Mouse (Mus musculus): ENCODE measurements around the gene Fbxl12.
"Not testable (repeated sequence)": the region's sequence is repeated elsewhere in the genome, so short reads cannot be mapped to it uniquely, and the experiment has no call there.

The Fbxl12 gene

DNA sequence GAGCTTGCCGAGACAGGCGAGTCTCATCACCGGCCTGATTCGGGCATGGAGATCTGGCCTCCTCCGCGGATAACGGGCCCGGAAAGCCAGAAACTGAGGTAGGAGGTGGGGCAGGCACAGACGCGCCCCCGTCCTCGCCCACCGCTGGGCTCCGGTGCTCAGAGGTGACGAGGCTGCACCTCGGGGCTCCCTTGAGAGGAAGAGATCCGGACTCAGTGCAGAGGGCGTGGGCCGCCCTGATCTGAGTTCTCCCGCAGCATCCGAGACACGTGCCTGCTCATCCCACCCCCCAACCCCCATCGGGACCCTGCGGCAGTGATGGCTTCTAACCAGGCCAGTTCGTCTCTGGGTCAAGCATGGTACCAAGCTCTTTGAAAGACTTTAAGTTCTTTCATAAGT is 7.7 kb upstream of the Fbxl12 start:
- in situ Hi-C loops (cut with MboI): no loop called here

DNA sequence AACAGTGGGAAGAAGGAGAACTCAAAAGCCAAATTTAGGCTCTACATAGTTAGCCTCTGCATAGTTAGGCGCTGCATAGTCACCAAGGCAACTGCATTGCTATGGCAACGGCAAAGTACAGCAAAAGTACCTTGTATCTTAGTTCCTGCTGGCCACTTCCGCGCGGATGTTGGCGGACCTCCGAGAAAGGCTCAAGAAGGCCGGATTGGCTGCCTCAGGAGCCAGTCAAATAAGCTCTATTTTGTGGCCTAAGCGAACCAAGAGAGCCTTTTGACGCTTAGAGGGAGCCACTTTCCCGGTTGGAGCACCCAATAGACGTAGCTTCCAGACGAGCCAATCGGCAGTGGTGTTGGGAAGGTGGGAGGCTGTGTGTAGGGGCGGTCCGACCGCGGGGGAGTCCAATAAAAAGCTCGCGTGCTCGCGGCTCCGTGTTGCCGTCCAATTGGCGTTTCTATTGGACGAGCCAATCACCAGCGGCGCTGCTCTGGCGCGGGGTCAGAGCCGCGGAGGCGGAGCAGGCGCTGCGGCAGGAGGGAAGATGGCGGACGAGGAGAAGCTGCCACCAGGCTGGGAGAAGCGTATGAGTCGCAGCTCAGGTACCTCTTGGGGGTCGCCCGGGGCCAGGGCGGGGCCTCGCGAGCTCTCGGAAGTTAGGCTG is 7.2 kb upstream of the Fbxl12 start, which contains the start of gene Pin1:
Gene Pin1 (plus strand): TSS at position 494 of the 658 bp plus-strand sequence.
- in situ Hi-C loops (cut with MboI): no loop called here

DNA sequence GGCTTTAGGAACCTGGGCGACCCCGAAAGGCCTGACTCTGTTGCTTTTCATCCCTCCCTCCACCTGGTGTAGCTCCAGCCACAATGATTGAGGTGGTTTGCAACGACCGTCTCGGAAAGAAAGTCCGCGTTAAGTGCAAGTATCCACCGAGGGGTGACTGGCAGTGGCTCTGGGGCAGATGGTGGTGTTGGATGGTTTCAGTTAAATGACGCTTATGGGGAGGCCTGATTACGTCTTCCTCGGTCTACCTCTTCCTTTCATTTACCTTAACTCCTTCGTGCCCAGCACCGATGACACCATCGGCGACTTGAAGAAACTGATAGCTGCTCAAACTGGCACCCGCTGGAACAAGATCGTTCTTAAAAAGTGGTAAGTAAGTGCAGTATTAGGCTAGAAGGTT is 554 bp upstream of the Fbxl12 start:
- in situ Hi-C loops (cut with MboI): loop anchor here (10.0 kb wide), 1 partner anchor 180 kb away; the partner anchor contains the start of gene Zfp26

DNA sequence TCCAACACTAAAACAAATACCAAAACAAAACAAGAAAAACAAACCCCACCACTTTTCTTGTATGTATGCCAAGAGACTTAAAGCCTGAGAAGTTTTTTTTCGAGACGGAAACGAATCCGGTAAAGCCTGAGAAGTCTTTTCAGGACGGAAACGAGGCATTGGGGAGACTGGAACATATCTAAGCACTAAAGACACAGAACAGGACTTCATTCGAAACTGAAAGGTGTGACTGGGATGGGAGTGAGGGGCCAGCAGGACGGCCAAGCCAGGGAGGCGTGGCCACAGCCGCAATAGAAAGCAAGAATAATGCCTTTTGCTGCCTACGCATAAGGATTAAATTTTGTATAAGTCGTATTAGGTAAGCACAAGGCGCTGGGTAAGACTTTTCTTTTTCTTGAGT is 786 bp downstream of the Fbxl12 start:
- in situ Hi-C loops (cut with MboI): loop anchor here (10.0 kb wide), 1 partner anchor 179 kb away; the partner anchor contains the start of gene Zfp26

DNA sequence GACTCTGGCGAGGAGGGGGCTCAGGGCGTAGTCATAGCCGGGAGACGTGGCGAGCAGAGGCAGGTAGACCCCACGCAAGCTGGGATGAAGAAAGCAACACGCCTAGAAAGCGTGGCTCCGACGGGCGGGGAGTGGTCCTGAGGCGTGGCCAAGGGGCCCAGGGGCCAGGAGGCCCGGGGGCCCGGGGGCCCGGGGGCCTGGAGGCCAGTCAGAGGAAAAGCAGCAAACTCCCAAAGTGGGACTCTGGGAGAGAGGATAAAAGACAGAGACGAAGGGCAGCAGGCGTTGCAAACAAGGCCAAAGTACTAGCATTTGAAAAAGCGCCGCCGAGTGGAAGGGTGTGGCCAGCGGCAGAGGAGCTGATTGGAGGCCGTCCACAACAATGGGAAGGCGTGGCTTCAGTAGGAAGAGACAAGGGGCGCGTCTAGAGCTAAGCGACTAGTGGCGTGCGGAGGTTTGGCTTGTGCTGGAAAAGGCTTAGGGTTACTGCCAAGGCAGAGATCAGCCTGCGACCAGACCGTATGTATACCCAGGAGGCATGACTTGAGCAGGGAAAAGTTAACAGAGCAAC is 1.6 kb downstream of the Fbxl12 start:
- in situ Hi-C loops (cut with MboI): loop anchor here (10.0 kb wide), 1 partner anchor 178 kb away; the partner anchor contains the start of gene Zfp26

DNA sequence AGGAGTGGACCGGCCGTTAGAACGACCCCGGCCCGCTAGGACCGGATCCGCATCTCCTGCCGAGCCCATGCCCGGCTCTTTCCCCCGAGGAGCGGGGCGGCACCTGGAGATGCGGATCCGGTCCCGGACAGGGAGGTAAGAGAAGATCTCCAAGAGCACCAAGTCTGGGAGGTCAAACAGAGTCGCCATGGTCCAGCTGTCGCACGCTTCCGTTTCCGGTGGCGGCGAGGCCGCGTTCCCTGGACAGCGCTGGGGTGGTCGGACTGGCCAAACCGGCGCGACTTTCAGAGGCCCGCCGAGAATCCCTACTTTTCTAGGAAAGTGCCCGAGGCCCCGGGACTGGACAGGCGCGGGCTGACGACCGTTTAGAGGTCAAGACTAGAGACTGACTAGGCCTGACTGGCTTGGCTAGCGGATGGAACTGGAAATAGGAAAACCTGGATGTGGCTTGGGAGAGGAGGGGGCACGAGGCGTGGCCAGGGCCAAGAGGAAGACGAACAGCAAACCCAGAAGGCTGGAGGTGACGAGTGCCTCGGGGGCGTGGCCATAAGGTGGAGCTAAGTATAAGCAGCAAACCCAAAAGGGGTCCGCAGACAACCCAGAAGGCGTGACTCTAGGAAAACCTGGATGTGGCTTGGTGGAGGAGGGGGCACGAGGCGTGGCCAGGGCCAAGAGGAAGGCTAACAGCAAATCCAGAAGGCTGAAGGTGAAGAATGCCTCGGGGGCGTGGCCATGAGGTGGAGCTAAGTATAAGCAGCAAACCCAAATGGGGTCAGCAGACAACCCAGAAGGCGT is 2.3 kb downstream of the Fbxl12 start, which contains the start of gene Ubl5:
Gene Ubl5 (plus strand): TSS at position 778 of the 795 bp plus-strand sequence.
- in situ Hi-C loops (cut with MboI): loop anchor here (10.0 kb wide), 1 partner anchor 177 kb away; the partner anchor contains the start of gene Zfp26

DNA sequence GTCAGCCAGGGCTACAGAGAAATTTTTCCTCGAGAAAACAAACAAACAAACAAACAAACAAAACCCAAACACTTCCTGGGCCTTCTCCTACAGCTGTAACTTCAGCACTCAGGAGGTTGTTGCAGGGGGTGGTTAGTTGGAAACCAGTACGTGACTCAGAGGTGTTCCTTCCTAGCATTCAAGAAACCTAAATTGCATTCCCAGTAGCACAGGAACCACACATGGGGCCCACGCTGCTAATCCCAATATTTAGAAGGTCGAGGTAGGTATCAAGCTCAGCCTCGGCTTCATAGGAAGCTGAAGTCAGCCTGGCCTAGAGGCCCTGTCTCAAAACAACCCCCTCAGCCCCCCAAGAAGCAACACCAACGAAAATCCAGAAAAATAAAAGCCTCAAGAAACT is 3.1 kb downstream of the Fbxl12 start:
- in situ Hi-C loops (cut with MboI): loop anchor here (10.0 kb wide), 1 partner anchor 177 kb away; the partner anchor contains the start of gene Zfp26

DNA sequence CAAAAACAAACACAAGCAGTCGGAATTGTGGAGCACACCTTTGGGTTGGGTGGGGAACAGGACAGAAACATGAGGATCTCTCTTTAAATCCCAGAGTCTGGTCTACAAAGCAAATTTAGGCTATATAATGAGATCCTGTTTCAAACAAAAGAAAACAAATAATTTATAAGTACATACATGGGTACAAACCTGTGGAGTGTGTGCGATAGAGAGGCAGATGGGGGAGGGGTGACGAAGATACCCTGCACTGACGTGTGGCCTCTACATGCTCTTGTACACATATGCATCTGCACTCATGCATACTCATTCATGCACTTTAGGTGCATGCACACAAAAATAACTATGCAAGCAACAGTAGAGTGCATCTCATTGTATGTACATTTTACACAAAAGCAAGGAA is 5.1 kb downstream of the Fbxl12 start:
- in situ Hi-C loops (cut with MboI): no loop called here

DNA sequence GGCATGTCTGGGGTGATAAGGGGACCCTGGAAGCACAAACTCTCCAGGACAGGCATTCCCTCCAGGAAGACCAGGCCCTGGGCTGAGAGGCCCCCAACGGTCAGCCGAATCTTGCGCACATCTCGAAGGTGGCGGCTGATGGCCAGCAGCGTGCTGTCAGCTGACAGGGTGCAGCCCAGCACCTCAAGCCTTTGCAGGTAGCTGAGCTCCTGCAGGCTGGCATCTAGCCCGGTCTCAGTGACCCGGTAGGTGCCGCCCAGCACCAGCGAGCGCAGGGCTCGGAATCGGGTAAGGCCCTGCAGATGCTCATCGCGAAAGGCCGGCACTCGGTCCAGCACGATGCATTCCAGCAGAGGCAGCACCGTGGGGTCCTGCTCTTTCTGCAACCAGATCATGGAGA is 6.0 kb downstream of the Fbxl12 start:
- in situ Hi-C loops (cut with MboI): no loop called here

DNA sequence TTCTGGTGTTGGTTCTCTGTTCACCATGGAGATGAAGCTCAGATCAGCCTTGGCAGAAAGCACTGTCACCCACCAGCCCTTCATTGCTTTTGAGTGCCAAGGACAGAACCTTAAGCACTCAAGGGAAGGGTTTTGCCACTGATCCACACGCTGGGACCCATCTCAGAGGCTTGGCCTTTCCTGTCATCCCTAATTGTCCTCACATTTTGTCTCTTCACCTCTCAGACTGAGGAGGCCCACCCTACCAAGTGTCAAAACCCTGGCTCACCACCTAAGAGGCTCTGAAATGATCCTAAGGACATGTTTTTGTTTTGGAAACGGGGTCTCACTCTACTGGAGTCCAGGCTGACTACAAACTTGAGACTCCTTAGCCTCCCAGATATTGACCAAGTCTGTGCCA is 7.8 kb downstream of the Fbxl12 start:
- in situ Hi-C loops (cut with MboI): no loop called here

DNA sequence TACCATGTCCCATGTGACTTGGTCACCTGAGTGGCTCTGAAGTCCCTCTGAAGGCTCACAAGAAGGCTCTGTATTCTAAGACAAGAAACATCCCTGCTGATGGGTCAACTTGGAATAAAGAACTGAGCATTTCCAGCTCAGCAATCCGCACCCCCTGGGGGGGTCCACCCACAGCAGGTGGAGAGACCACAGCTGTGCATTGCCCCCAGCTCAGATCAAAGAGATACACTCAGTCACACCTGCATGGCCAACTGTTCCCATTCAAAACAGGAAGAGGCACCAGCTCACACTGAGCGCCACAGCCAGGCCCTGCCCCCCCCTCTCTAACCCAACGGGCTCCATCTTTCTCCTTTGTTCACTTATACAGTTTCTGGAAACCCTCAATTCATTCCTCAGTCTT is 8.3 kb downstream of the Fbxl12 start:
- in situ Hi-C loops (cut with MboI): no loop called here

DNA sequence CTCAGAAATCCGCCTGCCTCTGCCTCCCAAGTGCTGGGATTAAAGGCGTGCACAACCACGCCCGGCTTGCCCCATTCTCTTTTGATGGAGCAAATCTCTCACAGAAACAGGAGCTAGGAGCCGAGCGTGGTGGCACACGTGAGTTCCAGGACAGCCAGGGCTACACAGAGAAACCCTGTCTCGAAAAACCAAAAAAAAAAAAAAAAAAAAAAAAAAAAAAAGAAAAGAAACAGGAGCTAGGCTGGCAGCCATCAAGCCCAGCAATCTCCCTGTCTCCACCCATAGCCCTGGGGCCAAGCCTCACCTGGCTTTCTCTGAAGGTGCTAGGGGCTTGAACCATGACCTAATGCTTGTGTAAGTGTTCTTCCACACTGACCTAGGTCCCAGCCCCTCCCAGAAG is 8.9 kb downstream of the Fbxl12 start:
- in situ Hi-C loops (cut with MboI): not testable (repeated sequence)

DNA sequence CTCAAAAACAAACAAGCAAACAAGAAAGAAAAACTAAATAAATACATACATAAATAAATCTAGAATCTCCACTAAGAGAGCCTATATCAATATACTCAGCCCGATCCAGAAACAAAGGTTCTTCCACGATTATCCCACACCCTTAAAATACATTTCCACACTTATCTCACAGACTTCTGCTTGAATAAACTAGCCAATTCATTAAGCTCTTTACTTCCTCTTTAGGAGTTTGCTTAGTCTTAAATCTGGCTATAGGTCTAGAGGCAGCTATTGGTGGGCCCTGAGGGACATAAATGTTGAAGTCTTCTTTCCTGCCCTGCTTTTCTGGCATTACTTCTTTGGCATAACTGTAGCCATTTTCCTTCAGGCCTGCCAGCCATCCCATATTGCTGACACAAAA is 13.2 kb downstream of the Fbxl12 start:
- in situ Hi-C loops (cut with MboI): no loop called here

DNA sequence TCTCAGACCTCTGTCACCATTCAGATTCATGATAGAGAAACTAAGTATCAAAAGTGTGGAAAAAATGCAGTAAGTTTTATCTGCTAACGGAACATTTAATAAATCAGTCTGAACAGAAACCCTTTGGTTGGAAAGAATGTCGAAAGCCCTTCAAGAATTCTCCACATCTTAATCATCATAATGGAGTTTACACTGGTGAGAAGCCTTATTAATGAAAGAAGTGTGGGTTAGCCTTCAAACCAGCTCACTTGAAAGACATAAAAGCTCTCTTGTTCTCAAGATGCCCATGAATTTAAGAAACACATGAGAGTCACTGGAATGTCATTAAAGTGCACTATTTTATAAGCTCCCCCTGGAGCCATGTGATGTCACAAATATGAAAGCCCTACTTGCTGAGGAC is 27.9 kb downstream of the Fbxl12 start:
- in situ Hi-C loops (cut with MboI): no loop called here

DNA sequence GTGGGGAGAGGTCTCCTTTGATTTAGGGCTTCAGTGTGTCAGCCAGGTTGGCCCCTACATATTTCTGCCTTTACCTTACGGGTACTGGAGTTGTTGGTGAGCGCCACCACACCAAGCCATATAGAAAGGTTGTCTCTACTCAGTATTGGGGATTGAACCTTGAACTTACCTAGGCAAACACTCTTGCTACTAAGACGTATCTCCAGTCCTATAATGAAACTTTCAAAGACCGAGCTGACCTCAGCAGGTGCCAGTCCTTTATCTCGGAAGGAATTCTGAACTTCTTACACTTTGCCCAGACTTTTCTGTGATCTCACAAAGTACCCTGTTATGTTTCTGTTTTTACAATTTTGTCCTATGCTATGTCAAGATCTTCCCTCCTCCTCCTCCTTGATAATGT is 32.6 kb downstream of the Fbxl12 start:
- in situ Hi-C loops (cut with MboI): no loop called here

DNA sequence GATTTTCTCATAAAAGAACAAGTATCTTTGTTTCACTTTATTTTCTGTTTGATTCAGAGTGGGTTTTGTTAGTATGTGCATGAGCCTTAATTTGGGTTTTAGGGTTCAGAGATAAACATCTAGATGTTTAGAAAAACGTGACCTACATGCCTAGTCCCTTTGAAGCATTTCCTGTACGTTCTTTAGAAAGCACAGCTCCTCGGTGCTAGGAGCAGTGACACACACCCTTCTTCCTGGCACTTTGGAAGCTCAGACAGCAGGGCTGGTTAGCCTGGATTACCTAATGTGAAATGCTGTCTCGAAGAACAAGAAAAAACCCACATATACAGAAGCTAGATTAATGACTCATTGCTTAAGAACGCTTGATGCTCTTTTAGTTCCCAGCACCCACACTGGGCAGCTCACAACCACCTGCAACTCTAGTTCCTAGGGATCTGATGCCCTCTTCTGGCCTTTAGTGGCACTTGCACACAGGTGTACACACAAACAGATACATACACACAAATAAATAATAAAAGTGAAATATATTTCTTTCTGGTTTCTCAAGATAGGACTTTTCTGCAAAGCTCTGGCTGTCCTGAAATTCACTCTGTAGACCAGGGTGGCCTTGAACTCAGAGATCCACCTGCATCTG is 34.6 kb downstream of the Fbxl12 start:
- in situ Hi-C loops (cut with MboI): no loop called here

DNA sequence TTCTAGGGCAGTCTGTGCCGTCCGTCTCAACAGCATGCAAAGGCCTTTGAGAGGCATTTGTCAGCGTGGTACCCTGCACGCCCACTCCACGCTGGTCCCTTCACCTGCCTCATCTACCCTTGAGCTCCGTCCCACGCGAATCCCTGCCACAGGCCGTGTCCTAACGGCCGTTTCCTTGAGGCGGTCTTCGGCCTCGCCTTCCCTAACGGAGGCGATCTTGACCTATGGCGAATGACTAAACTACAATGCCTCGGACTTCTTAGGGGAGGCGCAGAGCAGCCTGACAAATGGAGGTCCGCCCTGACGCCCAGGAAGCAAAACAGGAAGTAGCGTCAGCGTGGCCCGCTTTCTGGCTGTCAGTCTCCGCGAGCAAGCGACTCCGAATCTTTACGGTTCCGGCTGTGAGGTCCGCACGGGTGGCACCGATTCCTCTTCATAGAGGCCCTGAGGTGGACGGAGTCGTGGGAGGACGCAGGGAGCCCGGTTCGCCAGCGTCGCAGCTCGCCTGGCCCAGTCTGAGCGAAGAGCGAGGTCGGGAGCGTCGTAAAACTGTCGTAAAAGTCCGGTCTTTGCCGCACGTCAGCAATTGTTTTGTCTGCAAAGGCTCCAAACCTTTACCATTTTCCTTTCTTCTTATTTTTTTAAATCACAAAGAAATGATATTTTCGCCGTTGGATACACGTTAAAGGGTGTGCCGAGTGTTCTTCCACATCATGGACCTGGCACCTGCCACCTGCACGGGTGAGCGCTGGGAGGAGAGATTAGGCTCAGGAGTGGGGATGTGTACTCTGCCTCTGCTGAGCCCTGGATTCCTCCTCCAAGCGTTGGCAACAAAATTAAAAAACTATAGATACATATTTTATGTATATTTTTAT is 37.2 kb downstream of the Fbxl12 start:
- in situ Hi-C loops (cut with MboI): no loop called here

DNA sequence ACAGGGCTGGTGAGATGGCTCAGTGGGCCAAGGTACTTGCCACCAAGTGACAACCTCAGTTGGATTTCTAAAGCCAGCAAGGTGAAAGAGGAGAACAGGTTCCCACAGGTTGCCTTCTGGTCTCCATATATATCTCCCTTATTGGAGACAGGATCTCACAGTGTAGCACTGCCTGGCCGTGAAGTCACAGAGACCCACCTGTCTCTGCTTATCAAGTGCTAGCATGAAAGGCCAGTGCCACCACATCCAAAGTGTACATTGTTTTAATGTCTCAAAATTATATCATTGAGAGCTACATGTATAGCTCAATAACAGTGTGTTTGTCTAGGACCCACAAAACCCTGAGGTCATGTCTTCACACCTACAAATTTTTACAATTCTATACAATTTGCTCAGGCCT is 38.3 kb downstream of the Fbxl12 start:
- in situ Hi-C loops (cut with MboI): no loop called here

DNA sequence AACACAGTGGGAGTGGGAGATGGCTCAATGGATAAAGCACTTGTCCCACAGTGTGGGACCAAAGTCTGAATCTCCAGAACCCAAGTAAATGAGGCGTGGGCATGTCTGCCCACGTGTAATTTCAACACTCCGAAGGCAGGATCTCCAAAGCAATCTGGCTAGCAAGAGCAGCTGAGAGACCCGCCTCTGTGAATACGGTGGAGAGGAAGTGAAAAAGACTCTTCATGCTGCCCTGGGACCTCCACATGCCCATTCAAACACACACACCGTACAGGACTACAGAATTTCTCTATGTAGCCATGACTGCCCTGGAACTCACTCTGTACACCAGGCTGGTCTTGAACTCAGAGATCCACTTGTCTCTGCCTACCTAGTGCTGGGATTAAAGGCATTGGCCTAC is 43.3 kb downstream of the Fbxl12 start:
- in situ Hi-C loops (cut with MboI): no loop called here

DNA sequence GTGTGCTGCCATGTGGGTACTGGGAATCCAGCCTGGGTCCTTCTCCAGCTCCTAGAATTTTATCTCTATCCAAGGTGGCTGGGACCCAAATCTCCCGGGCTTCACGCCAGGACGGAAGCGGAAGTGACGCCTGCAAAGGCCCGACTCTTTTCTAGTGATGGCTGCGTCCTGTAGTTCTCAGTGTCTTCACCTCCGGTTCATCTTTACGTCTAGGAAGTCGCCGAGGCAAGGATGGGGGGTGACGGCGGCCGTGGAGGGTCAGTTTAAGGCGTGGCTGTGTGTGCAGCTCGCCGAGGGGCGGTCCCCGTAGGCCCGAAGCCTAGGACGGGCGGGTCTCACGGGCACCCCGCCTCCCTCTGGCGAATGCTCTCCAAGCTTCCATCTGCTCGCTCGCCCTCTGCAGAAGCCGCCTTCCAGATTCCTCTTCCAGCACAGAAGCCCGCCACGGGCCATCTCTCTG is 63.4 kb downstream of the Fbxl12 start, which contains the start of gene Zfp846:
Gene Zfp846 (plus strand): TSS at position 117 of the 460 bp plus-strand sequence.
- in situ Hi-C loops (cut with MboI): no loop called here

DNA sequence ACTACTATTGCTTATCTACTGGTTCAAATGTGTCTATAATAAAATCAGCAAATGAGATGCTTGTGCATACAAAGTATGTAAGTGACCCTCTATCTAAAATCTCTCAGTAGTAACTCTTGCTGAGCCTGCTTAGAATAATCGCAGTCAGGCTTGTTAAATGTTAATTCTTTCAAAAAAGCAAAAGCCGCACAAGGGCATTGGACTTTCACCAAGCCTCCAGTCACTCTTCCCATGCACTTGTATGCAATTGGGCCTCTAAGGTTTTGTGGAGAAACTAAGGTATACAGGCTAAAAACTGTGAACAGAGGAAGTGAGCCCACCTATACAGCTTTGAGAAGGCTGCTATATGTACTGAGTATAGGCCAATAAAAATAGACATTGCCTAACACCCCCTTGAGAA is 68.0 kb downstream of the Fbxl12 start:
- in situ Hi-C loops (cut with MboI): no loop called here

Measured in mature B cell (primary cell).